Mouse (Mus musculus): ENCODE measurements at regions not wholly inside any gene's neighbourhood (a gene's known extent, or its start where the extent isn't known, plus 50 kb on each side); places are given as distances from the start of the nearest gene placed in this dataset.

DNA sequence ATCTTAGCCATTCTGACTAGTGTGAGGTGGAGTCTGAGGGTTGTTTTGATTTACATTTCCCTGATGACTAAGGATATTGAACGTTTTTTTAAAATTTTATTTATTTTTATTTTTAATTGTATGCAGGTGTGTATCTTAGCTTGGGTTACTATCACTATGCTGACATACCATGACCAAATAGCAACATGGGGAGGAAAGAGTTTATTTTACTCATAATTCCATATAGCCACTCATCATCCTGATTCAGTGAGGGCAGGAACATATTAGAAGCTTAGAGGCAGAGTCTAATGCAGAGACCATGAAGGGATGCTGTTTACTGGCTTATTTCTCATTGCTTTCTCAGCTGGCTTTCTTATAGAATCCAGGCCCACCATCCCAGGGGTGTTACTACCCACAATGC lies 186.7 kb downstream of the 1700064H15Rik start:
- TF ChIP-seq EP300 (optimal IDR thresholded peaks at IDR 0.05) = no peak
- TF ChIP-seq CTCF (IDR thresholded peaks at IDR 0.05; ENCODE audit: low read depth) = no peak

Measured in stomach, postnatal 0 days (tissue).